Comparison of ENCODE assay signal across 24 mouse cellular contexts in the genomic region with DNA sequence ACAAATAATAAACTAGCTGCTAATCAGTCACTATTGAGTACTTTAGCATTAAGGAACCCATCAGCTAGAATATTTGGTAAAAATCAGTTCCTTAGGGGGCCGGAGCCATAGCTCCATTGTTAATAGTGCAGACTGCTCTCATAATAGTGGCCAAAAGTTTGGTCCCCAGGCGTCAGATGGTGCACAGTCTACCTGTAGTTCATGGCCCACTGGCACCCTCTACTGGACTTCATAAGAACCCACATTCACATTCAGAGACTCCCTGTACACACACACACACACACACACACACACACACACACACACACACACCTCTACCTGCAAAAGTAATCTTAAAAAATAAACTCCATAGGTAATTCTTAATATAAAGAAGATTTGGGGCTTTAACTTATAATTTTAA.
DNase-seq lines count a peak whose midpoint lies in the region; ATAC-seq and TF ChIP-seq lines count a peak whose summit lies in the region.
"Had no signal": no experiment of that assay in that cellular context is flagged by ENCODE, and none has a peak within 500 bp of the region (broad histone marks: within the 10 kb centered on the region; RNA-seq: fewer than 3 reads in every experiment).

No protein-coding gene starts in this region.

- H3K27me3 ChIP-seq in liver, postnatal 0 days (ENCODE audit: insufficient read depth, low read length): no peaks in the 10 kb centered on the region
- no peaks in the 10 kb centered on the region for H3K27me3 ChIP-seq in liver, embryonic 12.5 days (replicated peaks)
- no peaks in the 10 kb centered on the region for H3K27me3 ChIP-seq in splenic B cell, adult 2 months (ENCODE audit: control insufficient read depth, insufficient read depth, low read length, poor library complexity, severe bottlenecking)
- H3K27me3 ChIP-seq: heart, embryonic 12.5 days; hindbrain, embryonic 12.5 days; midbrain, embryonic 12.5 days had no signal

- H3K4me1 ChIP-seq in liver, postnatal 0 days (ENCODE audit: insufficient read depth): no peaks in the 10 kb centered on the region
- peaks cover 6% of the 10 kb centered on the region for H3K4me1 ChIP-seq in liver, embryonic 12.5 days
- H3K4me1 ChIP-seq: hindbrain, embryonic 12.5 days; limb, embryonic 10.5 days; midbrain, embryonic 12.5 days had no signal

- H3K9ac ChIP-seq in liver, postnatal 0 days (replicated peaks): no peak overlapping the region
- no peak overlapping the region for H3K9ac ChIP-seq in liver, embryonic 12.5 days
- H3K9ac ChIP-seq: heart, embryonic 12.5 days; hindbrain, embryonic 12.5 days; midbrain, embryonic 12.5 days had no signal

- H3K36me3 ChIP-seq in liver, postnatal 0 days (replicated peaks; ENCODE audit: insufficient read depth, low read length): no peaks in the 10 kb centered on the region
- no peaks in the 10 kb centered on the region for H3K36me3 ChIP-seq in liver, embryonic 12.5 days
- H3K36me3 ChIP-seq in splenic B cell, adult 2 months (ENCODE audit: control insufficient read depth, insufficient read depth, low read length, poor library complexity, severe bottlenecking): no peaks in the 10 kb centered on the region
- H3K36me3 ChIP-seq: heart, embryonic 12.5 days; hindbrain, embryonic 12.5 days; limb, embryonic 10.5 days; midbrain, embryonic 12.5 days had no signal

- no peak overlapping the region for H3K4me2 ChIP-seq in liver, postnatal 0 days (ENCODE audit: low read depth, low read length)
- no peak overlapping the region for H3K4me2 ChIP-seq in liver, embryonic 12.5 days
- H3K4me2 ChIP-seq: heart, embryonic 12.5 days; hindbrain, embryonic 12.5 days; midbrain, embryonic 12.5 days had no signal

- TF ChIP-seq EP300 in liver, postnatal 0 days (IDR thresholded peaks at IDR 0.05; ENCODE audit: low read depth): no peak

- H3K9me3 ChIP-seq in liver, postnatal 0 days (ENCODE audit: low read length): no peaks in the 10 kb centered on the region
- no peaks in the 10 kb centered on the region for H3K9me3 ChIP-seq in liver, embryonic 12.5 days (replicated peaks)
- H3K9me3 ChIP-seq: heart, embryonic 12.5 days; hindbrain, embryonic 12.5 days; limb, embryonic 10.5 days; midbrain, embryonic 12.5 days had no signal

- peak; percentile 20; the same call in 1 of the 2 replicates for TF ChIP-seq CTCF in liver, postnatal 0 days (IDR thresholded peaks at IDR 0.05; ENCODE audit: low read depth)

- WGBS in liver, postnatal 0 days (ENCODE audit: insufficient replicate concordance): 81% methylated on average over 2 of the region's 2 CpGs
- WGBS in liver, embryonic 12.5 days (ENCODE audit: insufficient replicate concordance): 78% methylated on average over 2 of the region's 2 CpGs

- ATAC-seq in liver, postnatal 0 days: no peak
- ATAC-seq in liver, embryonic 12.5 days: no peak
- ATAC-seq in cerebellum, adult (ENCODE audit: insufficient number of reproducible peaks, low FRiP score, low TSS enrichment): no peak
- ATAC-seq: activated CD4-positive, CD25-positive, alpha-beta regulatory T cell, adult 4 months; forebrain, embryonic 14.5 days had no signal

- H3K27ac ChIP-seq in liver, postnatal 0 days (ENCODE audit: low read depth): no peak overlapping the region
- no peak overlapping the region for H3K27ac ChIP-seq in liver, embryonic 12.5 days
- H3K27ac ChIP-seq: hindbrain, embryonic 12.5 days; kidney, postnatal 0 days; limb, embryonic 10.5 days; midbrain, embryonic 12.5 days had no signal

- no peak for DNase-seq in liver, postnatal 0 days
- DNase-seq in ES-CJ7 (ENCODE audit: low read depth, low spot score): peak; percentile 49
- peak; percentile 16 for DNase-seq in WW6 (ENCODE audit: low read depth, low spot score)
- DNase-seq in splenic B cell, adult 2 months (ENCODE audit: low read depth, low spot score): peak; percentile 22
- no peak for DNase-seq in lung, postnatal 14 days
- no peak for DNase-seq in lung, postnatal 36 days
- DNase-seq: adrenal gland, postnatal 14 days; cerebellum, adult 8-10 months; gastrocnemius, postnatal 14 days; heart, adult 11 months; kidney, adult 11 months; lung, adult 2 months; retina, postnatal 1 day; right cerebral cortex, postnatal 25 days; thymus, postnatal 25 days had no signal

- no peak overlapping the region for H3K4me3 ChIP-seq in liver, postnatal 0 days (ENCODE audit: low read depth, low read length)
- H3K4me3 ChIP-seq in liver, embryonic 12.5 days: no peak overlapping the region
- H3K4me3 ChIP-seq: heart, embryonic 12.5 days; hindbrain, embryonic 12.5 days; limb, embryonic 10.5 days; midbrain, embryonic 12.5 days had no signal

Comparison
In these comparisons a context has a peak if more than half of its experiments do, and no peak if none do; other contexts are left out.
1. DNase-seq: peak in ES-CJ7 (single experiment), WW6 (single experiment) and splenic B cell, adult 2 months (single experiment); none in liver, postnatal 0 days (single experiment), lung, postnatal 14 days (single experiment) and lung, postnatal 36 days (single experiment).